Mouse (Mus musculus) cerebellum, adult 18-20 months (tissue): ENCODE measurements at regions not wholly inside any gene's neighbourhood (a gene's known extent, or its start where the extent isn't known, plus 50 kb on each side); places are given as distances from the start of the nearest gene placed in this dataset.

Experiments used
- DNase-seq, 2 experiments: peaks; one replicate each; pipeline ENCODE4 v3.0.0; 2021

- DNase-seq, result no peak
Measured at GRCm38 (mm10) chr6:107803056-107803455, 261.8 kb upstream of the Setmar start.
